Mouse (Mus musculus) embryo, embryonic 10 days (tissue): ENCODE measurements at regions not wholly inside any gene's neighbourhood (a gene's known extent, or its start where the extent isn't known, plus 50 kb on each side); places are given as distances from the start of the nearest gene placed in this dataset.

ENCODE experiments used
- DNase-seq: peaks from one replicate; pipeline ENCODE4 v3.0.0-alpha.2; 2015; ENCODE audit warnings: low spot score

DNA sequence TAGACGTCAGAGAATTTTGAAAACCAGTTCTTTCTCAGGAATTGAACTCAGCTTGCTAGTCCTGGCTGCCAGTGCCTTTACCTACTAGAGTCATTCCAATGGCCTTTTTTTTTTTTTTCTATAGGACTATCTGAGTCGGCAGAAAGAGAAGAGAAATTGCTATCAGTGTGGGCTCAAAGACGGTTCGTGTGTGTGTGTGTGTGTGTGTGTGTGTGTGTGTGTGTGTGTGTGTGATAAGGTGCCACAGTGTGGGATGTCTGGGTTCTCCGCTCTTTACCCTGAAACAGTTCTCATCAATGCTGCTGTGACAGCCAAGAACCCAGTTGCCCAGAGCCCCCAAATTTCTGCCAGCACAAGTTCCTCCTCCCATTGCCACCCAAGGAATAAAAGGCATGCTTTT, 146.1 kb downstream of the Rybp start:
- DNase-seq, result no peak

DNA sequence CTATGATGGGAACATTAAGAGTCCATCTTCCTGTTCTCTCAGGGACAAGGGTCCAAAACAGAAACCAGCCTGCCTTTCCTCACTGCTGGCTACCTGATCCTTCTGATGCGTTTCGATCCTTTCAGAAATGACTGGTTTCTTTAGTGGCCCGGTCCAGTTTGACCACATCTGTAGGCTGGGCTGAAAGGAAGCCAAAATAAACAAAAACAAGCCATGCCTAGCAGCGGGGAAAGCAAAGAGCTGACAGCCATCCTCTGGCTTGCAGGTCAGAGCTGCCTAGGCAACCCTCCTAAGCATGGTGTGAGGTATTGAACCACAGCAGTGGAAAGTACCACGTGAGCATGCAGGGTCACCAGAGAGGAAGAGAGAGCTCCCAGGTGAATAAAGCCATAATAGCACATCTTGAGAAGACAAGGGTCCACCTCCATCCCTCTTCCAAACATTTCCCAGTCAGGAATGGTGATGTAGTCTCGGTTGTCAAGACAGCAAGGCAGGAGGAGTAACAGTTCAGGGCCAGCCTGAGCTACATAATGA, 146.6 kb downstream of the Rybp start:
- DNase-seq, result no peak

DNA sequence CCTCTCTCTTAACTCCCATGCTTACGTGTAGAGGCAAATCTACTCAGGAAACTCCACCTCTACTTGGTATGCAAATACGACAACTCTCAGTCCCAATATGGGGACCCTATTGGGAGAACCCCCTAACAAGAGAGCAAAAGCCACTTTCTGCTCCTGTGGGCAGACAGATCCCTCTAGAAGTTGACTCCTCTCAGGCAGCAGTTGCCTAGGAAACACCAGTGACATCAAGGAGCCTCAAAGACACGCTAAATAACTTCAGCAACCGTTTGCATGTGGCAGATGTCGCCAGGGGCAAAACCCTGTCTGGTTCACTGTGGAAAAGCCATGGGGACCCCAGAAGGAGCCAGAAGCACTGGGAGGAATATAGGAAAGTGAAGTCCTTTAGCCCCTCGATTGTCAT, 147.5 kb downstream of the Rybp start:
- DNase-seq, result no peak

DNA sequence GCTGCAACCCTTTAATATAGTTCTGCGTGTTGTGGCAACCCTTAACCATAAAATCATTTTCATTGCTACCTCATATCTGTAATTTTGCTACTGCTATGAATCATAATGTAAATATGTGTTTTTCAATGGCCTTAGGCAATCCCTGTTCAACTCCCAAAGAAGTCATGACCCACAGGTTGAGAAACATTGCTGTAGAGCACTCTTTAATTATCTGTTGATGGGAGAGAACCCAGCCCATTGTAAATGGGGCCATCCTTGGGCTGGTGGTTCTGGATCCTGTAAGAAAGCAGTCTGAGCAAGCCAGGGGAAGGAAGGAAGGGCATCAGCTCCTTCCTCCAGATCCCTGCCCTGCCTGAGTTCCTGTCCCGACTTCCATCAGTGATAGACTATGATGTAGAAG, 148.6 kb downstream of the Rybp start:
- DNase-seq, result no peak

DNA sequence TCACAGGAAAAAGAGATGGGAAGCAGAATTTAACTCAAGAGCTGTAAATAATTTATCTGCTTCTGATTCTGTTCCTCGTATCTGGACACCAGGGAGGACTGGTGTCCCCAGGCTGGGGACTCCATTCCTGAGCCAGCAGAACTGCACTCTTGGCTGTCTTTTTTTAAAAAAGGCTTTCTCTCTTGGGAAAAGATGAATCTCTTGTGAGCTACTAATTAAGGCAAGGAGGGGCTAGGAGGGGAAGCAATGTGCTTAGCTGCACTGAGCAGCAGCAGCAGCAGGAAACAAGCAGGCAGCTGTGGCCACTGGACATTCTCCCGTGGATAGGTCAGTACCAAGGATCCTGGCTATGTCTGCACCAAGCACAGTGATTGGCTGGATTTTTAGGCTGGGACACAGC, 152.1 kb downstream of the Rybp start:
- no peak for DNase-seq

DNA sequence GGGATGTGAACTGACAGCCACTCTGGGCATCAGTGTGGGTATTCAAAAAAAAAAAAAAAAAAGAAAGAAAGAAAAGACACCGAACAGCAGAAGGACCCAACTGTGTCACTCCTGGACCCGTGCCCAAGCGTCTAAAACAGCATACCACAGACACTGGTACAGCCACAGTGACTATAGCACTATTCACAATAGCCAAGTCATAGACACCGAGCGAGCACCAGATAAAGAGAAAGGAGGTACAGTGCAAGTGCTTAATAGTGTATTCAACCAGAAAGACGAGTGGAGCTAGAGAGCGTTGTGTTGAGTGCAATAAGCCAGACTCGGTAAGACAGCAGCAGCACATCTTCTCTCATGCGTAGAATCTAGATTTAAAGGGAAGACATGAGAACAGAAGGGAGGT, 153.3 kb downstream of the Rybp start:
- DNase-seq, result no peak

DNA sequence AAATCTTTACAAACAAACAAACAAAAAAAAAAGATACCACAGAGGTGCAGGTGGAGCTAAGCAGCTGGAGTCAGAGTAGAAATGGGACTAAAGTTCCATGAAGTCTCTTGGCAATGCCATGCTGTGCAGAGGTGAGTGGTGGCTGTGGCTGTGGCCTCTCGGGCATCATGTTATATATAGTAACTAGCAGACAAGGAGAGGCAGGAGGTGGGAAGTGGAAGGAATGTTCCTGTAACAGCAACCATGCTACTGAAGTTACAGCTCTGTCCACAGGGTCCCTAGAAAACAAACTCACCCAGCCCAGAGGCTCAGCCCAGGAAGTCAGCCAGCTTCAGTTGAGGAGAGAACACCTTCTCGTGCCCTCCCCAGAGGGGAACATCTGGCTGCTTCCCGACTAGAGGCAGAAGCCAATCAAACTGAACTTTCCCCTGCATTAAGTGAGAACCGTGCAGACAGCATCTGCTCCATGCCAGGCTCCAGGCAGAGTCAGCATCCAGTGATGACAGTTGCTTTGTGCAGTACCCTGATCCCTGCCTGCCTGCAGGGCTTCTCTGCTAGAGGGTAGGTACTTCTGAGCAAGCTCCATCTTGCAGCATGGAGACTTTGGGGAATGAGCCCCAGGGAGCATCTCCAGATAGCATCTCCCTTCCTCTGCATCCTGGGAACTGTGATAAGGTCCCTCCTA, 154.2 kb downstream of the Rybp start:
- no peak for DNase-seq

DNA sequence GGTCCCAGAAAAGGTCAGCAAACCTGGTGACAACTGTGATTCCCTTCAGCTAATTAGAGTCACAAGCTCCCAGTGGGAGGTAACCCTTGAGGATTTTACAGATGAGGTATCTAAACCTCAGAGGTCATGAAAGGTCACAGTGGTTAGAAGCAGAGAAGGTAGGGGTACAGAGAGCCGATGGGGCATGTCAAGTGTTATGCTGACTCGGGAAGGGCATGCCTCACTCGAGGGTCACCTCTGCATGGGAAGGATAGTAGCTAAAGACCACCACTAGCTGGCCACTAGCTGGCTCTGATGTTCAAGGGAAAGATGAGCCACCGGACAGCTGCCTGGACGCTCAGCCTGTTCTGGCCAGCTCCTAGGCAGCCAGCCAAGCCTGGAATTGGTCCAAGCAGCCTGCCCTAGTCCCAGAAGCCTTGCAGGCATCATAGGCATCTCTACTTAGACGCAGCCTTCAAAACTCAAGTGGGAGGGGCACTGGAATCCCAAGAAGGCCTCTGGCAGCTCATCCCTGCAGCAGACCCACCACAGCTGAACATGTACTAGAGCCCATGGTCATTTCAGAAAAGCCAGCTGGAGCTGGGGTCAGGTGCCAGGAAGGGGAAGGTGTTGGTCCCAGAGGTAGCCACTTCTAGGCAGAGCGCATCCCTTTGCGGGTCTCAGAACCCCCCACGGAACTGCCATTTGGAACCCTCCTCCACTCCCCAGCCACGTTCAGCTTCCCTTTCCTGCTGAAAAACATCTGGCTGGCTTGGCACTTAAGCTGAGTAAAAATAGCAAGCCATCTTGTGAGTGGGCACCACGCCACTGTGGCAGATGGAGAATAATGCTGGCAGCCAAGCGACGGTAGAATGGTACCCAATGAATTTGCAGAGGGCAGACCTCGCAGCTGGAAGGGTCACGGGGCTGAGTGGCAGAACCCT, 159.8 kb downstream of the Rybp start:
- peak; percentile 63 for DNase-seq

DNA sequence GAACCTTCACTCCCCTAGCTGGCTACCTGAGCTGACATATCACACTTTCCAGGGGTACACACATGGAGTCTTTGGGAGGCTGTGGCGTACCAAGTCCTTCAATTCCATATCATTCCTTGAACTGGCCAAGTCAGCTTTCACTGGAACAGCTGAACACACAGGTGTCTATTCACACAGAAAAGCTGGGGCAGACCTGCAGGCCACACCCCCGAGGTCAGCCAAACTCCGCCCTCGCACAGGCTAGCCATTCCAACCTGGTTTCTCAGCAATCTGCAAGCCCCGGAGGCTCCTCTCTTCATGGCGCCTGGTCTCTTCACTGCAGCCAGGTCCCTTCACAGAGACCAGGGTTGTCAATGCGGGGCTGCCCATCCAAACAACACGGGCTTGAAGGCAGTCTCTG, 160.5 kb downstream of the Rybp start:
- no peak for DNase-seq

DNA sequence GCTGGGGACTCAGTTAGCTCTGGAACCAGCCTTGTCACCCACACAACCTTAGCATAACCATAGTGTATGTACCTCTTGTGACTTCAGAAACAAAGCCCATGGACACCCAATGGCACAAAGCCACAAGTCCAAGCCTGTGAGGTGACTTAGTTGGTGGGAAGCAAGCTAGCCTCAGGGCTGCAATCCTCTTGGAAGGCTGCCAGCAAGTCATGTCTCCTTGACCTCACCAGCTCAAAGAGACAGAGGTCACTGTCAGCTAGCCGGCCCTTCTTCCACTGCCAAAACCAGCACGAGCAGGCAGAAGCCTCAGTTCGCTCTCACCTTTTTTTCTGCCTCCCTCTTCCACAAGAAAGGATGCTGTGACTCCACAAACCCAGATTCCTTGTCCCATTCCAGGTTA, 161.0 kb downstream of the Rybp start:
- DNase-seq, result no peak

DNA sequence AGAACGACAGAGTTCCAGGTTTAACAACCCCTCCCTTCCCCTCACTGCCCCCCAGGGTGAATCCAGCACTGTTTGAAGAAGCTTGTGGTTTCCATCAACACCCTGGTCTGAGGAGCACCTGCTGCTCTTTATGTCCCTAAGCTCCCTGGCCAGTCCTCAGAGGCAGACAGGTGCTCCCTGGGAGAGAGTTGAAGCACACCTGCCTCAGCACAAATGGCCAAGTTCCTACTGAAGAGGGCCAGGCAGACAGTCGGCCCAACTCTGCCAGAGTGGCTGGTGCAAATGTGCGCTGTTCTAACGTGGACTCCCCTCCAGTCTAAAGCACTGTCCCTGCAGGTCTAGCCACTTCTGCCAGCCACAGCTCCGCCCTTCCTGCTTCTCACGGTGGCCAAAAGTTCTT, 166.0 kb downstream of the Rybp start:
- no peak for DNase-seq

DNA sequence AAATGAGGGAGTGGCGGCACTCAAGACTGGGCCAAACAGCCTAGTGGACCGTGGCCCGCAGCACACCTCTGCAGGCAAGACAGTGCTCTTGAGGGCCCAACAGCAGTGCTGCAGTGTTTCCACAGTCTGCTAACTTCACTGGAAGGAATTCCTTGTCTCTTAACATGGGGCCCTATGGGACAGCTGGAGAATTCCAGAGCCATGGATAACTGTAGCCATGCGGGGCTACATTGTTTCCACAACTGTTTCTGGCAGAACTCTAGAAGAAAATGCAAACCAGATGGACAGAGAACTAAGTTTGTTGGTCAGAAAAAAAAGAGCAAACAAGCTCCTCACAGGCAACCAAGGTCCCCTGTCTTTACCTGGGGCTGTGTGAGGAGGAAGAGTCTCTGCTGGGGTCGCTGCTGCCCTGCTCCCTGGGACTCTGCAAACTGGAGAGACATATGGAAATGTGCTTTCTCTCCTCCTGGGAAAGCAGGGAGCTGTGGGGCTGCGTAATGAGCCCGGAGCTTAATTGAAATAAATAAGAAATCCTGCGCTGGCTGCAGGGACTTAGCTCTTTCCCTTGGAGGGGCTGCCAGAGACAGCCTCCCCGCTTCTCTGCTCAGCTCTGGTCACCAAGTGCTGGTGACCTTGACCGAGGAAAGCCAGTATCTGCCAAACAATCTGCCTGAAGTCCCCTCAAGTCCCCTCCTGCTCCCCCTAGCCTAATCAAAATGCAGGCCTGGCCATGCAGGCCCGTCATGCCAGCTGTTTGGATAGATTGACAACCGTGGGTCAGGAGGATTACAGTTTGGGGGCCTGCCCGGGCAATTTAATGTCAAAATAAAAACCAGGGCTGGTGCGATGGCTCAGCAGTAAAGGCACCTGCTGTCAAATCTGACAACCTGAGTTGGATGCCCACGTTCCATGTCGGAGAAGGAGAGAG, 167.0 kb downstream of the Rybp start:
- peak; percentile 50 for DNase-seq

DNA sequence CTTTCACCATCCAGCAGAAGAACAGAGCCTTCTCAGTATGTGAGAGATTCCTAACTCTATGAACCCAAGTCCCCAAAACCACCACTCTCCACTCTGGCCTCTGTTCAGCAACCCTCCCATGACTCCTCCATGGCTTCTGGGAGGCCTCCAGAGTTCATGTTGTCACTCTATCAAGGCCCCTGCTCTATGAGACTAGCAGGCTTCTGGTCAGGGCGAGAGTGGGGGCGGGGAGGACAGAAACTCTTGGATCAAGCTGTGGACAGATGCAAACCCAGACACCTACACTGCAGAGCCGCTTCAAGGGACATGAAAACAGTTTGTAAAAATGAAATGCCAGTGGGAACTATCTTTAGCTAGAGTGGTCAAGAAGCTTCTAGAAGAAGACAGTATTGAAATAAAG, 170.2 kb downstream of the Rybp start:
- DNase-seq, result no peak

DNA sequence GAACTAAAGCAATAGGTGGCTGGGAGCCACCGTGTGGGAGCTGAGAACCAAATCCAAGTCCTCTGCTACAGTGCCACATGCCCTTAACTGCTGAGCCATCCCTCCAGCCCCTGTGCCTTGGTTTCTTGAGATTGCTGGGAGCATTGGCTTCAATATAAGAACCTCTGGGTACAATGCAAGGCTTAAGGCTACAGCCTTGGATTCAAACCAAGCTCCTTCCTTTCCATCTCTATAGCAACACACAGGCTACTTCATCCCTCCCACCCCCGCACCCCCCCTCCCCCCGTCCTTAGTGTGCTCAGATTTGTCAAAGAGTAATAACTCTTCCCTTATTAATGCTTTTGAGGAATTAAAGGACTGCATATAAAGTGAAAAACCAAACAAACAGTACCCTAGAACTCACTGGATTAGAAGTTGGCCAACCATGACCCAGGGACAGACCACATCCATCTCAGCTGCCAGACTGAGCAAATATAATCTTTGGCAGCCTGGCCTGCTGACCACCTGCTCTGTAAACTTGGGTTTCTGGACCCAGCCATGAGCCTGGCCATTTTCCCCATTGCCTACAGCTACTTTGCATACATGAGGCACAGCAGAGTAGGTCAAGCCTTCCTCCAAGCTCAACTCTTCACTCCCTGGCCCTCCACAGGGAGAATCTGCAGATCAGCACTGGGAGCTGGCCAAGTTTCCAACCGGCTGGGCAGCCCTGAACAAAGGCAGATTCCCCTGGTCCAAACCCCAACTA, 173.7 kb downstream of the Rybp start:
- no peak for DNase-seq

DNA sequence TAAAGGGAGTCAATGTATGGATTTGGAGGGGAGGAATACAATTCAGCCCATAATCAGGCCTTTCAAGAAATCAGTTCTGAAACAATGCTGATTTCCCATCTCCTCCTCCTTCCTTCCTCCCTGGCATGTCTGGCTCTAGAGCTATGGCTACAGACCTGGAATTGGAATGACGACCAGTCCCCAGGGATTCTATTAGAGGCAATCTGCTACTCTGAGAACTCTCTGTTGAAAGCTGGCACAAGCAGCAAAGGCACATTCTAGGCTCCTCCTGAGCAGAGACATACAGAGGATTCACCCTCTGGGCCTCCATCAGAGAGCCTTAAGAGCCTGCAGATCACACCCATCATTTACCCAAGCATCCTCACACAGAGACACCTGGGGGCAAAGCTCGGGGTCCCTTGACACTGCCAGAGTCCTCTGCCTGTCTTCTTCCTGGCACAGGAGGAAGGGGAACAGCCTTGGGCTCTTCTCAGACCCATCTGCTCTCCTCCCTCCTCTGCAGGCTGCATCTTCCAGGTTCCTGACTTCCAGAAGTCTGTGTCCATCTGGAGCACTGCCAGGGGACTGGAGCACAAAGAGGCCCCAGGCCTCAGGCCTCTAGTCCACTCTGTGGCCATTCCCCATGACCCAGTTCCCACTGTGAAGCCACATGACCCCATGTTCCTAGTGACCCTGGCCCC, 176.2 kb downstream of the Rybp start:
- DNase-seq, result no peak

DNA sequence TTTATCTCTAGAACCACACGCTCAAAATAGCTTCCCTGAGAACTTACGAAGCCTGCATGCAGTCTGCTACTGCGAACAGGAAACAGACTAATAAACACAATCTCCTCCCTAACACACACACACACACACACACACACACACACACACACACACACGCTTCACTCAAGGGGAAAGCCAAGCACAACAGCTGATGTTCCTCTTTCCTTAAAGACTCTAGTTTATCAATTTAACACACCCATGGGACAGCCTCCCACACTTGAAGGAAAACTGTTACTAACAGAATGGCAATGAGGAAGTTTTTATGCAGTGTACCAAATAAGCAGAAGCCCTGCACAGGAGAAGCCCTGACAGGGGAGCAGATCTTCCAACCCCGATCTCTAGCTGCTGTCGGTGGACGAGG, 177.3 kb downstream of the Rybp start:
- DNase-seq, result no peak

DNA sequence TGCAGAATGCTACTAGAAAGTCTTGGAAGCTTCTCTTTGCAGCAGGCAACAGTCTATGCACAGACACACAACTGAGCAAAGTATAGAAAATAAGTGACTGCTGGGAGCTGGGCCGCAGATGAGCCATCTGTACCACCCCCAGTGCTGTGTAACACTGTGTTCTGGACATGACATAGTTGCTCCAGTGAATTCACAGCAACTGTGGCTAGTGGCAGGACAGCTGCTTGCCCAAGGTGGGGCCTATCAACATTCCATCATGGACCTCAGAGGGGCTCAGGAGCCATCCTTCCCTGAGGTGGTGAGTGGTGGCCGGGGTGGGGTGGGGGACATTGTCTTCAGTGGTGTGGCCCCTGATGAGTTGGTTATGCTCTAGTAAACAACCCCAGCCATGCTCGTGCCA, 177.9 kb downstream of the Rybp start:
- no peak for DNase-seq

DNA sequence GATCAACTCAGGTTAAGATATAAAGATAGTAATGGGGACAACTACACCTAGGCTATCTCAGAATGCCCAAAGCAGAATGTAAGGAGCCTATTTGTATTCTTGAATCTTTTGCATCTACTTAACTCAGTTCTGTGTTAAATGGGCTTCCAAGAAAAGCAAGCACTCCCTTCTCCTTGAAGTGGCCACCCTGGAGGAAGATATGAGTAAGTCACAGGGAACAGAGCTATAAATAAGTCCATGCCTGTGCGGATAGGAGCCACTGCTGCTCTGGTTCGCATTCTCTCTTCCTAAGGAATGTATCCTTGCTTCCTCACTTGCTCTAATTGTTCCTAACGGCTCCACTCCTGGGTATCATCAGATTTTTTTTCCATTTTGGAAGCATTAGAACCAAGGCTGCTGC, 179.8 kb downstream of the Rybp start:
- DNase-seq, result no peak

DNA sequence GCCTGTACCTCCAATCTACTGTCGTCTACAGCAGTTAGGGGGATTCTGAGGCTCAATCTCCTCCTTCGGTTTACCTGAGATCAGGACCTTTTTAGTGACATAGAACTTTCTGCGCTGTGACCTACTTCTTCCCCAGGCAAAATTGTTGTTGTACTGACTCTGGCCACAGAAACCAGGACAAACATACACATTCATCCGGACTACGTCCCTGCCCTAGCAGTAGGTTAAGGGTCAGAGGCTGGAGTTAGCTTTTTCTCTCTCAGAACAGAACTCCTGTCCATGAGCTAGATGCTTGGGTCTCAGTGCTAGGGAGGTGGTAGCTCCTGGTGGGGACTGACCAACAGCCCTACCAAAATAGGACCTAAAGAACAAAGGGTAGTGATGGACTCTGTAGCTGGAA, 180.2 kb downstream of the Rybp start:
- DNase-seq, result no peak

DNA sequence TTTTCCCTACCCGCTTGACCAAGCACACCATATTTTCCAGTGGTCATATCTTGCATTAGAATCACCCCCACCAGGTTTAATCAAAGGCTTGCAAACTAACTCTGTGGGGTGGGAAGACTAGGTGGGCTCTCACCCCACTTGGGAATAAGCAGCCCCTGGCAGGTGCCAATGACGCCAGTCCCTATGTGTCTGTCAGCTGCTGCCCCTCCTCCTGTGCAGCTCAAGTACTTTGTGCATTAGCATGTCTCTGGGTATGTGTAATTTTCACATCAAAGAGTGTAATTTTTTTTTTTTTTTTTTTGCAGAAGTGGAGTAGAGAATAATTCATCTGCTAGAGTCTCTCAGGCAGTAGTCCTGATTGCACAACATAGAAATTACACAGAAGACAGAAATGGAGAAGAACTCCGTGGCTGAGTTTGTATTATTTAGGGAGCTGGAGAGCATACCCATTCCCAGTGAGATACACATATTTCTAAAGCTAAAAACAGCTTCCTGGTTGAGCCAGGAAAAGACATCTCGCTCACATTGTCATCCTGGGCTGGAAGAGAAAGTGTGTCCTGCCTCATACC, 186.6 kb downstream of the Rybp start:
- no peak for DNase-seq
